9 mouse cellular contexts compared by ENCODE assay signal in genomic region chr3:95892066-95893052, GRCm38 (mm10). TPM values are rescaled to one million over a fixed set of nuclear protein-coding genes. Genes with fewer than 3 reads are reported as not detected.
A peak's percentile ranks its signal among the peaks of the same experiment; 100 is the strongest.
DNase-seq lines count a peak whose midpoint lies in the region; ATAC-seq and TF ChIP-seq lines count a peak whose summit lies in the region.
"Had no signal": no experiment of that assay in that cellular context is flagged by ENCODE, and none has a peak within 500 bp of the region (broad histone marks: within the 10 kb centered on the region; RNA-seq: fewer than 3 reads in every experiment).

No protein-coding gene starts in this region.

- DNase-seq in embryo, embryonic 9.5 days (ENCODE audit: extremely low spot score) = peak; percentile 53
- DNase-seq in embryo, embryonic 11 days = no peak
- DNase-seq in ES-E14 (ENCODE audit: low read depth, low spot score) = no peak
- DNase-seq in lung, postnatal 25 days (ENCODE audit: low spot score) = peak; percentile 60
- DNase-seq in B cell, adult 2 months = no peak
- no peak for DNase-seq in cerebellum, postnatal 4 days (ENCODE audit: low spot score in 2 of 2)
- DNase-seq in right cerebral cortex, adult 18-20 months = no peak

- H3K9ac ChIP-seq in ES-E14 (ENCODE audit: insufficient read depth, low read depth, low read length, poor library complexity, severe bottlenecking) = no peak overlapping the region; the same call in 1 of the 2 replicates
- H3K9ac ChIP-seq in hindbrain, embryonic 15.5 days = 0 out of 2 replicates have a peak overlapping the region, but pooled peaks have one; percentile 4

- peak overlapping the region; percentile 35 for H3K4me2 ChIP-seq in hindbrain, embryonic 15.5 days

- H3K4me3 ChIP-seq in ES-E14 (ENCODE audit: insufficient read depth in 1 of 2, low read depth in 1 of 2, low read length in 2 of 2, poor library complexity in 1 of 2, severe bottlenecking in 1 of 2) = peak overlapping the region; percentile 52 to 63; a peak in 3 of 4 replicates
- H3K4me3 ChIP-seq in hindbrain, embryonic 15.5 days = no peak overlapping the region; the same call in 1 of the 2 replicates

- peak overlapping the region; percentile 71; the same call in 1 of the 2 replicates for H3K27ac ChIP-seq in ES-E14 (ENCODE audit: insufficient read depth, low read depth, low read length, poor library complexity, severe bottlenecking)
- H3K27ac ChIP-seq in hindbrain, embryonic 15.5 days (replicated peaks) = peak overlapping the region; percentile 76

- H3K9me3 ChIP-seq in ES-E14 (ENCODE audit: control insufficient read depth, insufficient read depth, low read depth, low read length) = no peaks in the 10 kb centered on the region
- no peaks in the 10 kb centered on the region for H3K9me3 ChIP-seq in hindbrain, embryonic 15.5 days

- in situ Hi-C loops in ES-E14 (cut with MboI; ENCODE audit: low sequenced_read_pairs in 2 of 2, unreplicated experiment in 2 of 2) = no loop called here

- H3K4me1 ChIP-seq in ES-E14 (ENCODE audit: control insufficient read depth in 2 of 2, insufficient read depth in 2 of 2, low read length in 2 of 2, poor library complexity in 1 of 2) = peaks cover 12 to 14% of the 10 kb centered on the region in 2 experiments
- peaks cover 24% of the 10 kb centered on the region for H3K4me1 ChIP-seq in hindbrain, embryonic 15.5 days (replicated peaks)

- no peak for ATAC-seq in hindbrain, embryonic 15.5 days (ENCODE audit: low FRiP score, low read depth)

- H3K27me3 ChIP-seq in hindbrain, embryonic 15.5 days = no peaks in the 10 kb centered on the region

- WGBS in hindbrain, embryonic 15.5 days = 35% methylated on average over 11 of the region's 11 CpGs

- peaks cover 2% of the 10 kb centered on the region for H3K36me3 ChIP-seq in ES-E14 (ENCODE audit: control insufficient read depth, insufficient read depth, low read length, poor library complexity, severe bottlenecking)
- peaks cover under 1% of the 10 kb centered on the region; the same call in 1 of the 2 replicates for H3K36me3 ChIP-seq in hindbrain, embryonic 15.5 days

TF ChIP-seq in ES-E14, 5 proteins besides CTCF, POLR2A, EP300 and RAD21:
- TF ChIP-seq ZC3H11A (IDR thresholded peaks at IDR 0.05; ENCODE audit: borderline replicate concordance, low read depth, low read length) (no peak), ZNF384 (IDR thresholded peaks at IDR 0.05; ENCODE audit: low read depth, low read length) (no peak), CHD2 (IDR thresholded peaks at IDR 0.05; ENCODE audit: low read depth, low read length) (no peak), HCFC1 (IDR thresholded peaks at IDR 0.05; ENCODE audit: borderline replicate concordance, insufficient read depth, low read length) (no peak), MAFK (IDR thresholded peaks at IDR 0.05; ENCODE audit: insufficient read depth, low read depth, low read length) (no peak)

RNA-seq across cellular contexts. Expression of gene BC028528, which starts 0.6 kb away (rescaled TPM):
- total RNA-seq in ES-E14 (2012; rRNA removed) = 6.4 and 9.5 TPM in 2 replicates
- 19.8 and 22.8 TPM in 2 replicates for polyA plus RNA-seq in hindbrain, embryonic 15.5 days (2015; fragmentation: Nextera tagmentation; extraction: Ambion mirVana)
- polyA plus RNA-seq: erythroblast, embryonic 14.5 days had no signal

RNA-seq across cellular contexts. Expression of gene Aph1a, which starts 1.4 kb away (rescaled TPM):
- 70.9 and 85.9 TPM in 2 replicates for total RNA-seq in ES-E14 (2012; rRNA removed)
- polyA plus RNA-seq in hindbrain, embryonic 15.5 days (2015; fragmentation: Nextera tagmentation; extraction: Ambion mirVana) = 34.9 and 36.4 TPM in 2 replicates

RNA-seq across cellular contexts. Expression of gene Ciart, which starts 10.3 kb away (rescaled TPM):
- 8.6 and 14.1 TPM in 2 replicates for total RNA-seq in ES-E14 (2012; rRNA removed)
- 4.9 and 5.2 TPM in 2 replicates for polyA plus RNA-seq in hindbrain, embryonic 15.5 days (2015; fragmentation: Nextera tagmentation; extraction: Ambion mirVana)

RNA-seq across cellular contexts. Expression of gene Car14, which starts 12.1 kb away (rescaled TPM):
- total RNA-seq in ES-E14 (2012; rRNA removed) = 2.5 and 4.0 TPM in 2 replicates
- polyA plus RNA-seq in hindbrain, embryonic 15.5 days (2015; fragmentation: Nextera tagmentation; extraction: Ambion mirVana) = 13.1 and 14.7 TPM in 2 replicates
- polyA plus RNA-seq: erythroblast, embryonic 14.5 days had no signal

RNA-seq across cellular contexts. Expression of gene Mrps21, which starts 21.0 kb away (rescaled TPM):
- 198 and 224 TPM in 2 replicates for total RNA-seq in ES-E14 (2012; rRNA removed)
- polyA plus RNA-seq in hindbrain, embryonic 15.5 days (2015; fragmentation: Nextera tagmentation; extraction: Ambion mirVana) = 277 and 287 TPM in 2 replicates

Comparison
In these comparisons a context has a peak if more than half of its experiments do, and no peak if none do; other contexts are left out.
1. DNase-seq: peak in embryo, embryonic 9.5 days (single experiment) and lung, postnatal 25 days (single experiment); none in embryo, embryonic 11 days (single experiment), ES-E14 (single experiment), B cell, adult 2 months (0 of 2), cerebellum, postnatal 4 days (0 of 2) and right cerebral cortex, adult 18-20 months (single experiment).